Comparison of ENCODE assay signal across 8 mouse cellular contexts in the genomic region with DNA sequence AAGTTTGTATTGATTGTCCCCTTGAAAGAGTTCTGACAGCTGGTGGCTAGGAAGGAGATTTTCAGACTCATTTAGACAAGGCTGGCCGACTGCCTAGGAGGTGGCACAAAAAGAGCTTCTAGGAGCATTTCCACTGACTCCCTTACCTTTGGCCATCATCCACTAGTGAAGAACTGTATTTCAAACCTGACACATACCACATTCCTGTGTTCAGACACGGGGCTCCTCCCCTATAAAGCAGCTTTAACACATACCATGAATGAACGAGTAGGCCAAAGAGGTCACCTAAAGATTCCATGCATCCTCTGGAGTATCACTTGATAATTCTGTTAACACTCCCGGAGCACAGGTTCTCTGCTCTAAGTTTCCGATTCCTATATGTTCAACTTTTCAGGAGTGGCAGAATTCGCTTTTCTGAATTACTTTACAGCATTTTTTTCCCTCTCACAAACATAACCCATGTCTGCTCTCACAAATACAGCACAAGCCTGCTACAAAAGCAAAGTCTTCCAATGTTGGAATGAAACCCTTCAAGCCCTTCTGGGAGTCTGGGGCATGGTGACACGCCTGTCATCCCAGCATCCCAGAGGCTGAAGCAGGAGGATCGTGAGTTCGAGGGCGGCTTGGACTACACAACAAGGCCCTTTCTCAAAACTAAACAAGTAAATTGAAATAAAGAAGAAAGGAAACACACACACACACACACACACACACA. TPM values are rescaled to one million over a fixed set of nuclear protein-coding genes. Genes with fewer than 3 reads are reported as not detected.
DNase-seq lines count a peak whose midpoint lies in the region; ATAC-seq lines count a peak whose summit lies in the region.

No protein-coding gene starts in this region.

- ATAC-seq in CD4-positive, CD25-positive, alpha-beta regulatory T cell, adult 4 months = no peak
- ATAC-seq in forebrain, embryonic 11.5 days (replicated peaks; ENCODE audit: low FRiP score) = no peak; the same call in 1 of the 2 replicates
- peak; percentile 65 for ATAC-seq in midbrain, embryonic 16.5 days

- H3K4me3 ChIP-seq in forebrain, embryonic 11.5 days (ENCODE audit: low read depth, low read length) = peak overlapping the region; percentile 61
- peak overlapping the region; percentile 65 for H3K4me3 ChIP-seq in midbrain, embryonic 16.5 days (ENCODE audit: low read depth, low read length)

- 31% methylated on average over 10 of the region's 10 CpGs for WGBS in forebrain, embryonic 11.5 days
- WGBS in midbrain, embryonic 16.5 days = 25% methylated on average over 10 of the region's 10 CpGs

- no peaks in the 10 kb centered on the region for H3K9me3 ChIP-seq in forebrain, embryonic 11.5 days (ENCODE audit: control insufficient read depth, low read length)
- no peaks in the 10 kb centered on the region for H3K9me3 ChIP-seq in midbrain, embryonic 16.5 days (replicated peaks; ENCODE audit: control insufficient read depth, low read length, poor library complexity, severe bottlenecking)

- peak; percentile 11 for DNase-seq in CD4-positive, CD25-positive, alpha-beta regulatory T cell, adult 2 months (ENCODE audit: low read depth, low spot score)
- DNase-seq in right cerebral cortex, postnatal 10 days (ENCODE audit: low spot score in 2 of 2) = peak; percentile 20 to 22
- DNase-seq in right cerebral cortex, postnatal 25 days = no peak
- no peak for DNase-seq in forebrain, embryonic 11.5 days (ENCODE audit: low spot score)
- peak; percentile 36 to 41 for DNase-seq in kidney, postnatal 25 days
- DNase-seq in spleen, postnatal 36 days (ENCODE audit: low spot score in 2 of 2) = no peak

- no peaks in the 10 kb centered on the region for H3K27me3 ChIP-seq in forebrain, embryonic 11.5 days (ENCODE audit: control insufficient read depth, insufficient read depth, low read length)
- H3K27me3 ChIP-seq in midbrain, embryonic 16.5 days (ENCODE audit: control insufficient read depth, insufficient read depth, low read depth, low read length) = no peaks in the 10 kb centered on the region

- H3K4me2 ChIP-seq in forebrain, embryonic 11.5 days (ENCODE audit: low read depth, low read length, severe bottlenecking) = peak overlapping the region; percentile 63
- peak overlapping the region; percentile 72 for H3K4me2 ChIP-seq in midbrain, embryonic 16.5 days (ENCODE audit: low read length)

- H3K9ac ChIP-seq in forebrain, embryonic 11.5 days (ENCODE audit: low read length) = peak overlapping the region; percentile 68
- peak overlapping the region; percentile 59 for H3K9ac ChIP-seq in midbrain, embryonic 16.5 days (ENCODE audit: low read depth, low read length)

- H3K4me1 ChIP-seq in forebrain, embryonic 11.5 days (replicated peaks; ENCODE audit: control insufficient read depth, insufficient read depth, low read length) = peaks cover 7% of the 10 kb centered on the region; the same call in 1 of the 2 replicates
- peaks cover 12% of the 10 kb centered on the region for H3K4me1 ChIP-seq in midbrain, embryonic 16.5 days (ENCODE audit: control insufficient read depth, insufficient read depth, low read length)

- H3K27ac ChIP-seq in forebrain, embryonic 11.5 days (ENCODE audit: low read depth, low read length) = no peak overlapping the region
- H3K27ac ChIP-seq in midbrain, embryonic 16.5 days (ENCODE audit: low read length) = peak overlapping the region; percentile 73; the same call in 1 of the 2 replicates

- H3K36me3 ChIP-seq in forebrain, embryonic 11.5 days (ENCODE audit: control insufficient read depth, insufficient read depth, low read length) = no peaks in the 10 kb centered on the region
- no peaks in the 10 kb centered on the region for H3K36me3 ChIP-seq in midbrain, embryonic 16.5 days (ENCODE audit: control insufficient read depth, insufficient read depth, low read length)

RNA-seq across cellular contexts. Expression of a gene that starts 0.6 kb away (rescaled TPM):
- 10 to 100 TPM; 17.9 to 25.5 TPM for polyA plus RNA-seq in CD4-positive, CD25-positive, alpha-beta regulatory T cell, adult 4 months (2017; shearing (Covaris generic))
- 45.9 and 58.4 TPM in 2 replicates for polyA plus RNA-seq in forebrain, embryonic 11.5 days (2014; fragmentation: Nextera tagmentation; extraction: Ambion mirVana)
- 34.7 and 41.1 TPM in 2 replicates for polyA plus RNA-seq in midbrain, embryonic 16.5 days (2015; fragmentation: Nextera tagmentation; extraction: Ambion mirVana)

RNA-seq across cellular contexts. Expression of a gene that starts 45.3 kb away (rescaled TPM):
- under 1 TPM in 1 of 2 experiments, not detected in 1; 0.52 TPM for polyA plus RNA-seq in CD4-positive, CD25-positive, alpha-beta regulatory T cell, adult 4 months (2017; shearing (Covaris generic))
- polyA plus RNA-seq in forebrain, embryonic 11.5 days (2014; fragmentation: Nextera tagmentation; extraction: Ambion mirVana) = not detected in 2 replicates
- polyA plus RNA-seq in midbrain, embryonic 16.5 days (2015; fragmentation: Nextera tagmentation; extraction: Ambion mirVana) = 0.10 TPM in 1 of 2 replicates, not detected in the other

Comparison
In these comparisons a context has a peak if more than half of its experiments do, and no peak if none do; other contexts are left out.
1. DNase-seq: peak in CD4-positive, CD25-positive, alpha-beta regulatory T cell, adult 2 months (single experiment), right cerebral cortex, postnatal 10 days (2 of 2) and kidney, postnatal 25 days (2 of 2); none in right cerebral cortex, postnatal 25 days (single experiment), forebrain, embryonic 11.5 days (single experiment) and spleen, postnatal 36 days (0 of 2).